Mouse (Mus musculus) G1E (cell line): ENCODE results near the gene March1. TPM values are rescaled to one million over a fixed set of nuclear protein-coding genes. Genes with fewer than 3 reads are reported as not detected.

Experiments used
- ATAC-seq: 2 replicates; pipeline ENCODE4 v1.8.0; 2016; ENCODE audit warnings: mild to moderate bottlenecking; ENCODE audit not compliant: insufficient number of reproducible peaks, poor library complexity, low FRiP score, severe bottlenecking; ENCODE audit errors: extremely low read depth
- DNase-seq: peaks from one replicate; pipeline ENCODE4 v3.0.0; 2012; ENCODE audit warnings: low spot score
- H3K27me3 ChIP-seq: 2 replicates; pipeline ENCODE4 v1.6.1; 2012; ENCODE audit warnings: mild to moderate bottlenecking, low read length, inconsistent platforms; ENCODE audit not compliant: insufficient read depth
- H3K36me3 ChIP-seq: replicated peaks from 2 replicates; pipeline ENCODE3; 2012; ENCODE audit warnings: mild to moderate bottlenecking, inconsistent platforms
- H3K4me1 ChIP-seq: 2 replicates; pipeline ENCODE4 v1.6.1; 2012; ENCODE audit warnings: low read depth, low read length, inconsistent platforms, mixed read lengths; ENCODE audit not compliant: insufficient read depth
- H3K4me3 ChIP-seq: 2 replicates; pipeline ENCODE4 v1.5.1; 2012; ENCODE audit warnings: low read depth, mild to moderate bottlenecking, inconsistent platforms, low read length, moderate library complexity, mixed read lengths
- H3K9me3 ChIP-seq: replicated peaks from 2 replicates; pipeline ENCODE4 v1.6.1; 2012; ENCODE audit warnings: inconsistent platforms
- CTCF ChIP-seq: IDR thresholded peaks from 2 replicates; pipeline ENCODE4 v1.5.1; 2012; ENCODE audit warnings: low read depth, low read length, inconsistent platforms, mixed read lengths
- GATA1 ChIP-seq: IDR thresholded peaks from 2 replicates; pipeline ENCODE4 v1.6.1; 2012; ENCODE audit warnings: borderline replicate concordance, low read length, inconsistent platforms, mixed read lengths
- GATA2 ChIP-seq: IDR thresholded peaks from 2 replicates; pipeline ENCODE4 v1.6.1; 2012; ENCODE audit warnings: low read depth, low read length, inconsistent platforms, borderline replicate concordance
- POLR2AphosphoS5 ChIP-seq: IDR thresholded peaks from 2 replicates; pipeline ENCODE4 v1.6.1; 2012; ENCODE audit warnings: low read depth, low read length, inconsistent platforms; ENCODE audit not compliant: insufficient replicate concordance
- TAL1 ChIP-seq: conservative IDR thresholded peaks from 2 replicates; pipeline ENCODE4 v1.6.1; 2012; ENCODE audit warnings: low read depth, low read length, inconsistent platforms, mixed read lengths
- polyA plus RNA-seq: library from polyadenylated mRNA; stranded (reverse); fragments of >175 nt; gene quantifications from 2 replicates; pipeline ENCODE4 v1.2.3, GENCODE M21; 2012
- total RNA-seq, 2 experiments: library from RNA; stranded (forward) in 1 of 2; stranded (reverse) in 1 of 2; fragments of 200-1000 nt in 1 of 2; fragments of >200 nt in 1 of 2; fragmentation: Nextera tagmentation in 1 of 2; gene quantifications; 2 replicates each; pipeline ENCODE4 v1.2.3; 2014 to 2017

March1 gene
- total and polyA plus RNA-seq, 3 experiments = 0.16 TPM; not detected in 2

GRCm38 (mm10) chr8:66098148-66098547, 480.4 kb downstream of the March1 start:
- no peak for TF ChIP-seq GATA1
- TF ChIP-seq POLR2AphosphoS5 = no peak
- no peak for TF ChIP-seq CTCF
- ATAC-seq (no peak), DNase-seq (no peak)
- Histone ChIP-seq H3K27me3 (no peaks in the 10 kb centered on the region), H3K4me3 (no peak overlapping the region), H3K36me3 (no peaks in the 10 kb centered on the region), H3K4me1 (no peaks in the 10 kb centered on the region), H3K9me3 (no peaks in the 10 kb centered on the region)

GRCm38 (mm10) chr8:66119294-66119693, 501.6 kb downstream of the March1 start:
- Histone ChIP-seq H3K4me3 (no peak overlapping the region), H3K36me3 (no peaks in the 10 kb centered on the region)
- ATAC-seq = no peak

GRCm38 (mm10) chr8:66159648-66160047, 541.9 kb downstream of the March1 start:
- no peaks in the 10 kb centered on the region for H3K9me3 ChIP-seq
- no peak overlapping the region for H3K4me3 ChIP-seq
- ATAC-seq (no peak), DNase-seq (no peak)
- H3K27me3 ChIP-seq = no peaks in the 10 kb centered on the region
- TF ChIP-seq POLR2AphosphoS5 (no peak), GATA1 (no peak), GATA2 (no peak), TAL1 (no peak), CTCF (no peak)
- peaks cover 7% of the 10 kb centered on the region; the same call in 1 of the 2 replicates for H3K4me1 ChIP-seq
- no peaks in the 10 kb centered on the region for H3K36me3 ChIP-seq

More at GRCm38 (mm10) chr8:66119294-66119693, 501.6 kb downstream of the March1 start:
- no peak for DNase-seq
- Histone ChIP-seq H3K4me1 (peaks cover 2% of the 10 kb centered on the region; the same call in 1 of the 2 replicates), H3K9me3 (no peaks in the 10 kb centered on the region), H3K27me3 (0 out of 2 replicates have a peak, but pooled peaks cover 2% of the 10 kb centered on the region)
- TF ChIP-seq GATA1 (no peak), GATA2 (no peak), CTCF (no peak), POLR2AphosphoS5 (no peak), TAL1 (no peak)

GRCm38 (mm10) chr8:66166835-66167234, 549.1 kb downstream of the March1 start:
- no peaks in the 10 kb centered on the region for H3K36me3 ChIP-seq
- H3K4me3 ChIP-seq = no peak overlapping the region
- ATAC-seq (no peak), DNase-seq (no peak)
- TF ChIP-seq GATA2 = no peak
- TF ChIP-seq POLR2AphosphoS5 = no peak
- H3K9me3 ChIP-seq = no peaks in the 10 kb centered on the region
- no peaks in the 10 kb centered on the region for H3K27me3 ChIP-seq
- H3K4me1 ChIP-seq = peaks cover 7% of the 10 kb centered on the region; the same call in 1 of the 2 replicates

GRCm38 (mm10) chr8:66167405-66168173, 549.9 kb downstream of the March1 start:
- no peak for ATAC-seq

GRCm38 (mm10) chr8:66179336-66179735, 561.6 kb downstream of the March1 start:
- H3K27me3 ChIP-seq = no peaks in the 10 kb centered on the region
- H3K4me3 ChIP-seq = no peak overlapping the region
- peak; percentile 54 for ATAC-seq
- TF ChIP-seq GATA2 (no peak), TAL1 (peak; percentile 50)
- no peak for DNase-seq
- H3K9me3 ChIP-seq = no peaks in the 10 kb centered on the region
- no peaks in the 10 kb centered on the region for H3K36me3 ChIP-seq
- peaks cover 30% of the 10 kb centered on the region for H3K4me1 ChIP-seq

More at GRCm38 (mm10) chr8:66167405-66168173, 549.9 kb downstream of the March1 start:
- H3K9me3 ChIP-seq = no peaks in the 10 kb centered on the region
- H3K4me1 ChIP-seq = peaks cover 7% of the 10 kb centered on the region; the same call in 1 of the 2 replicates
- no peaks in the 10 kb centered on the region for H3K36me3 ChIP-seq
- no peak for DNase-seq
- TF ChIP-seq TAL1 (no peak), CTCF (no peak), GATA1 (no peak), GATA2 (no peak), POLR2AphosphoS5 (no peak)
- H3K4me3 ChIP-seq = no peak overlapping the region
- H3K27me3 ChIP-seq = no peaks in the 10 kb centered on the region
